Mouse (Mus musculus) intestine, postnatal 0 days (tissue): ENCODE data around the gene Dph3. TPM values are rescaled to one million over a fixed set of nuclear protein-coding genes. Genes with fewer than 3 reads are reported as not detected.

ENCODE experiments used
- ATAC-seq: fragments of 200-750 bp; cut with Nextera tagmentation; 2 replicates; pipeline ENCODE4 v1.8.0; 2017; ENCODE audit warnings: mild to moderate bottlenecking, moderate TSS enrichment, moderate library complexity
- H3K27ac ChIP-seq: fragments of 300-500 bp; sonication (generic); 2 replicates; pipeline ENCODE4 v1.5.1; 2014; ENCODE audit warnings: mild to moderate bottlenecking, low read depth, low read length, moderate library complexity
- H3K27me3 ChIP-seq: fragments of 300-500 bp; sonication (generic); replicated peaks from 2 replicates; pipeline ENCODE4 v1.6.1; 2014; ENCODE audit warnings: low read length, mixed read lengths; ENCODE audit not compliant: control insufficient read depth, insufficient read depth
- H3K36me3 ChIP-seq: fragments of 300-500 bp; sonication (generic); 2 replicates; pipeline ENCODE4 v1.6.1; 2014; ENCODE audit warnings: mild to moderate bottlenecking, moderate library complexity; ENCODE audit not compliant: control insufficient read depth, insufficient read depth
- H3K4me1 ChIP-seq: fragments of 300-500 bp; sonication (generic); replicated peaks from 2 replicates; pipeline ENCODE4 v1.6.1; 2014; ENCODE audit warnings: antibody characterized with exemption, low read length, mixed read lengths; ENCODE audit not compliant: control insufficient read depth, insufficient read depth
- H3K4me2 ChIP-seq: fragments of 300-500 bp; sonication (generic); replicated peaks from 2 replicates; pipeline ENCODE4 v1.6.1; 2014; ENCODE audit warnings: low read depth, mild to moderate bottlenecking, moderate library complexity
- H3K4me3 ChIP-seq: fragments of 300-500 bp; sonication (generic); 2 replicates; pipeline ENCODE4 v1.5.1; 2014; ENCODE audit warnings: low read depth, low read length
- H3K9ac ChIP-seq: fragments of 300-500 bp; sonication (generic); 2 replicates; pipeline ENCODE4 v1.6.1; 2014; ENCODE audit warnings: mild to moderate bottlenecking, low read depth, low read length
- H3K9me3 ChIP-seq: fragments of 300-500 bp; sonication (generic); 2 replicates; pipeline ENCODE4 v1.6.1; 2016; ENCODE audit warnings: mixed run types; ENCODE audit not compliant: control insufficient read depth
- CTCF ChIP-seq: sonication (generic); IDR thresholded peaks from 2 replicates; pipeline ENCODE4 v1.5.1; 2016; ENCODE audit warnings: low read depth, mild to moderate bottlenecking, control low read depth, antibody characterized with exemption, moderate library complexity
- WGBS: fragments of 180-500 bp; shearing (Covaris S2); extraction: QIAGEN DNeasy Blood & Tissue Kit; methylation state at CpG from one replicate; pipeline ENCODE4 v1.1.7; 2014; 5-methylcytosine and 5-hydroxymethylcytosine counted together
- polyA plus RNA-seq: library from polyadenylated mRNA; unstranded; fragments of >200 nt; fragmentation: Nextera tagmentation; extraction: Ambion mirVana; gene quantifications from 2 replicates; pipeline ENCODE4 v1.2.1, GENCODE M21; 2015

Gene Dph3
- polyA plus RNA-seq, 1 experiment from 2014 or later = 111 TPM

- H3K27me3 ChIP-seq = no peaks in the 10 kb centered on the region
- no peak for ATAC-seq
- no peak for TF ChIP-seq CTCF
- H3K9ac ChIP-seq = no peak overlapping the region
- H3K4me3 ChIP-seq = no peak overlapping the region
- H3K9me3 ChIP-seq = no peaks in the 10 kb centered on the region
- peaks cover 11% of the 10 kb centered on the region for H3K36me3 ChIP-seq
- WGBS = 91% methylated on average over 6 of the region's 6 CpGs
- H3K27ac ChIP-seq = no peak overlapping the region
- 0 out of 2 replicates have a peak, but pooled peaks cover 6% of the 10 kb centered on the region for H3K4me1 ChIP-seq
- no peak overlapping the region for H3K4me2 ChIP-seq
Observed at GRCm38 (mm10) chr14:32082891-32083290, 2.6 kb downstream of the Dph3 start.

- H3K9ac ChIP-seq = no peak overlapping the region
- no peak overlapping the region for H3K27ac ChIP-seq
- peaks cover 11% of the 10 kb centered on the region for H3K36me3 ChIP-seq
- H3K27me3 ChIP-seq = no peaks in the 10 kb centered on the region
- H3K9me3 ChIP-seq = no peaks in the 10 kb centered on the region
- ATAC-seq = no peak
- H3K4me1 ChIP-seq = 0 out of 2 replicates have a peak, but pooled peaks cover 3% of the 10 kb centered on the region
- no peak overlapping the region for H3K4me3 ChIP-seq
- no peak overlapping the region for H3K4me2 ChIP-seq
- WGBS = 74% methylated on average over 10 of the region's 10 CpGs
- TF ChIP-seq CTCF = no peak
Observed at GRCm38 (mm10) chr14:32081026-32081425, 4.5 kb downstream of the Dph3 start.

- no peak for ATAC-seq
Observed at GRCm38 (mm10) chr14:32076896-32077575, 8.5 kb downstream of the Dph3 start.

GRCm38 (mm10) chr14:32073901-32074300 lies 11.6 kb downstream of the Dph3 start:
- Histone ChIP-seq H3K9me3 (no peaks in the 10 kb centered on the region), H3K36me3 (no peaks in the 10 kb centered on the region), H3K4me1 (no peaks in the 10 kb centered on the region), H3K27ac (no peak overlapping the region), H3K9ac (no peak overlapping the region), H3K4me3 (no peak overlapping the region), H3K4me2 (no peak overlapping the region), H3K27me3 (no peaks in the 10 kb centered on the region)
- no peak for TF ChIP-seq CTCF
- 58% methylated on average over 7 of the region's 7 CpGs for WGBS
- no peak for ATAC-seq

More at GRCm38 (mm10) chr14:32076896-32077575, 8.5 kb downstream of the Dph3 start:
- Histone ChIP-seq H3K36me3 (peaks cover 5% of the 10 kb centered on the region), H3K27ac (no peak overlapping the region), H3K4me3 (no peak overlapping the region), H3K4me2 (no peak overlapping the region), H3K9me3 (no peaks in the 10 kb centered on the region), H3K4me1 (no peaks in the 10 kb centered on the region), H3K9ac (no peak overlapping the region), H3K27me3 (no peaks in the 10 kb centered on the region)
- WGBS = 52% methylated on average over 8 of the region's 8 CpGs
- TF ChIP-seq CTCF = peak; percentile 97

- Histone ChIP-seq H3K36me3 (no peaks in the 10 kb centered on the region), H3K27ac (no peak overlapping the region), H3K4me1 (no peaks in the 10 kb centered on the region), H3K4me3 (no peak overlapping the region), H3K9me3 (no peaks in the 10 kb centered on the region), H3K9ac (no peak overlapping the region), H3K27me3 (no peaks in the 10 kb centered on the region), H3K4me2 (no peak overlapping the region)
- TF ChIP-seq CTCF = no peak
- no peak for ATAC-seq
- WGBS = 70% methylated on average over 8 of the region's 8 CpGs
Observed at GRCm38 (mm10) chr14:32073211-32073685, 12.3 kb downstream of the Dph3 start.

GRCm38 (mm10) chr14:32072807-32073206 lies 12.7 kb downstream of the Dph3 start:
- no peaks in the 10 kb centered on the region for H3K27me3 ChIP-seq
- no peak overlapping the region for H3K27ac ChIP-seq
- no peak overlapping the region for H3K4me2 ChIP-seq
- H3K36me3 ChIP-seq = no peaks in the 10 kb centered on the region
- no peaks in the 10 kb centered on the region for H3K4me1 ChIP-seq
- H3K9ac ChIP-seq = no peak overlapping the region
- no peaks in the 10 kb centered on the region for H3K9me3 ChIP-seq
- no peak for ATAC-seq
- no peak overlapping the region for H3K4me3 ChIP-seq
- no peak for TF ChIP-seq CTCF
